Mouse (Mus musculus) myocyte (in vitro differentiated cells): ENCODE measurements around the gene Gm10638.

Source experiments
- CEBPB ChIP-seq: IDR thresholded peaks from 2 replicates; pipeline ENCODE4 v1.6.1; 2011; ENCODE audit warnings: mild to moderate bottlenecking, moderate library complexity; ENCODE audit not compliant: poor library complexity, insufficient read depth, severe bottlenecking
- E2F4 ChIP-seq: IDR thresholded peaks from one replicate; pipeline ENCODE4 v1.6.1; 2011; ENCODE audit warnings: mild to moderate bottlenecking, control low read depth, moderate library complexity; ENCODE audit not compliant: insufficient read depth
- MAX ChIP-seq: IDR thresholded peaks from one replicate; pipeline ENCODE4 v1.6.1; 2011; ENCODE audit warnings: low read depth, mild to moderate bottlenecking, control low read depth
- MYOD1 ChIP-seq, 3 experiments: IDR thresholded peaks; one replicate each; pipeline ENCODE4 v1.6.1; 2011; ENCODE audit warnings: control low read depth in 2 of 3, low read depth in 2 of 3, mild to moderate bottlenecking in 2 of 3, moderate library complexity in 1 of 3; ENCODE audit not compliant: insufficient read length in 2 of 3, control insufficient read depth in 1 of 3
- MYOG ChIP-seq, 3 experiments: IDR thresholded peaks; one replicate each; pipeline ENCODE4 v1.6.1; 2011; ENCODE audit warnings: control low read depth in 2 of 3, low read depth in 2 of 3, mild to moderate bottlenecking in 2 of 3; ENCODE audit not compliant: insufficient read length in 2 of 3, control insufficient read depth in 1 of 3, insufficient read depth in 1 of 3
- POLR2A ChIP-seq: IDR thresholded peaks from one replicate; pipeline ENCODE4 v1.6.1; 2011; ENCODE audit warnings: low read depth, mild to moderate bottlenecking, control low read depth, moderate library complexity; ENCODE audit not compliant: insufficient read length
- POLR2AphosphoS2 ChIP-seq: IDR thresholded peaks from one replicate; pipeline ENCODE4 v1.6.1; 2011; ENCODE audit warnings: low read depth, control low read depth; ENCODE audit not compliant: insufficient read length
- REST ChIP-seq: IDR thresholded peaks from one replicate; pipeline ENCODE4 v1.6.1; 2011; ENCODE audit warnings: mild to moderate bottlenecking, control low read depth, moderate library complexity; ENCODE audit not compliant: insufficient read depth, insufficient read length
- SRF ChIP-seq: IDR thresholded peaks from one replicate; pipeline ENCODE4 v1.6.1; 2011; ENCODE audit warnings: low read depth; ENCODE audit not compliant: control insufficient read depth, insufficient read length
- TCF12 ChIP-seq: IDR thresholded peaks from one replicate; pipeline ENCODE4 v1.6.1; 2011; ENCODE audit warnings: mild to moderate bottlenecking, control low read depth; ENCODE audit not compliant: poor library complexity, insufficient read depth, severe bottlenecking
- TCF3 ChIP-seq: IDR thresholded peaks from one replicate; pipeline ENCODE4 v1.6.1; 2011; ENCODE audit warnings: low read depth, control low read depth; ENCODE audit not compliant: insufficient read length
- USF1 ChIP-seq: IDR thresholded peaks from one replicate; pipeline ENCODE4 v1.6.1; 2011; ENCODE audit warnings: low read depth, mild to moderate bottlenecking, control low read depth, moderate library complexity

DNA sequence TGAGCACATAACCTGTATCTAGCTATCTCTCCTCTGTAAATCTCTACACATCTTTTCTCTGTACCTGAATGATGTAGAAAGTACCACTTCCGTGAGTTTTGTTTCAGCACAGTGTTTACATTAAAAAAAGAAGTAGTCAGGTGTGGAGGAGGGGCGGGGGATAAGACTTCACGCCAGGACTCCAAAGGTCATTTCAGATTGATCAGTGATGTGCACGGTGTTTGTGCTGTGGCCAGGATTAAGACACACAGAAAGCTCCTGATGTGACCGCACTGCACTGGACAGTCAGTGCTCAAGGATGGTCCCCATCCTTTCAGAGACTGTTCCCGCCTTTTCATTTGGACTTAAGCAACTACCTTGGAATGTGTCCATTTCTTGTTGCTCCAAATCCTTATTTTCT is 15.2 kb downstream of the Gm10638 start:
- TF ChIP-seq TCF12, result no peak
- TF ChIP-seq E2F4, result no peak
- no peak for TF ChIP-seq POLR2A
- TF ChIP-seq MYOG (IDR thresholded peaks at IDR 0.05; ENCODE audit: control insufficient read depth in 1 of 3, insufficient read depth in 1 of 3, insufficient read length in 2 of 3, low read depth in 2 of 3), result no peak
- no peak for TF ChIP-seq POLR2AphosphoS2
- TF ChIP-seq CEBPB, result no peak
- TF ChIP-seq MYOD1 (IDR thresholded peaks at IDR 0.05; ENCODE audit: control insufficient read depth in 1 of 3, insufficient read length in 2 of 3, low read depth in 2 of 3), result no peak
- TF ChIP-seq SRF, result no peak
- no peak for TF ChIP-seq USF1
- no peak for TF ChIP-seq REST
- TF ChIP-seq MAX, result no peak
- TF ChIP-seq TCF3, result no peak
